Mouse (Mus musculus) mature B cell (primary cell): ENCODE data around the gene Arhgap6.

Experiments used
- in situ Hi-C: fragments of 300-500 bp; cut with MboI; formaldehyde crosslinking; loops from 2 replicates; pipeline ENCODE4 v1.14.3; 2019

Arhgap6 gene

GRCm38 (mm10) chrX:168977776-168978175, 182.9 kb downstream of the Arhgap6 start:
- in situ Hi-C loops, result no loop called here

- in situ Hi-C loops, result no loop called here
Measured at GRCm38 (mm10) chrX:168980370-168980769, 185.5 kb downstream of the Arhgap6 start.

GRCm38 (mm10) chrX:169007066-169007465, 212.2 kb downstream of the Arhgap6 start:
- in situ Hi-C loops, result no loop called here

- in situ Hi-C loops, result no loop called here
Measured at GRCm38 (mm10) chrX:169012701-169013100, 217.8 kb downstream of the Arhgap6 start.

GRCm38 (mm10) chrX:169034390-169034789, 239.5 kb downstream of the Arhgap6 start:
- in situ Hi-C loops, result loop anchor here (25.0 kb wide), 1 partner anchor 372 kb away; the partner anchor contains the start of gene Msl3

- in situ Hi-C loops, result loop anchor here (25.0 kb wide), 1 partner anchor 374 kb away; the partner anchor contains the start of gene Msl3
Measured at GRCm38 (mm10) chrX:169036403-169037296, 241.8 kb downstream of the Arhgap6 start.

GRCm38 (mm10) chrX:169037401-169037800, 242.5 kb downstream of the Arhgap6 start:
- in situ Hi-C loops, result loop anchor here (25.0 kb wide), 1 partner anchor 375 kb away; the partner anchor contains the start of gene Msl3

- in situ Hi-C loops, result loop anchor here (25.0 kb wide), 1 partner anchor 382 kb away; the partner anchor contains the start of gene Msl3
Measured at GRCm38 (mm10) chrX:169043872-169044271, 249.0 kb downstream of the Arhgap6 start.

- in situ Hi-C loops, result loop anchor here (25.0 kb wide), 1 partner anchor 385 kb away; the partner anchor contains the start of gene Msl3
Measured at GRCm38 (mm10) chrX:169047595-169047994, 252.7 kb downstream of the Arhgap6 start.

- in situ Hi-C loops, result loop anchor here (25.0 kb wide), 1 partner anchor 387 kb away; the partner anchor contains the start of gene Msl3
Measured at GRCm38 (mm10) chrX:169049550-169049949, 254.7 kb downstream of the Arhgap6 start.

GRCm38 (mm10) chrX:169053907-169054476, 259.1 kb downstream of the Arhgap6 start:
- in situ Hi-C loops, result no loop called here

- in situ Hi-C loops, result no loop called here
Measured at GRCm38 (mm10) chrX:169062555-169062954, 267.7 kb downstream of the Arhgap6 start.

GRCm38 (mm10) chrX:169065298-169065697, 270.4 kb downstream of the Arhgap6 start:
- in situ Hi-C loops, result no loop called here

GRCm38 (mm10) chrX:169065922-169066321, 271.0 kb downstream of the Arhgap6 start:
- in situ Hi-C loops, result no loop called here

GRCm38 (mm10) chrX:169075020-169075419, 280.1 kb downstream of the Arhgap6 start:
- in situ Hi-C loops, result loop anchor here (25.0 kb wide), 1 partner anchor 138 kb away; no protein-coding TSS in a partner anchor

- in situ Hi-C loops, result loop anchor here (25.0 kb wide), 1 partner anchor 144 kb away; no protein-coding TSS in a partner anchor
Measured at GRCm38 (mm10) chrX:169081609-169082008, 286.7 kb downstream of the Arhgap6 start.

GRCm38 (mm10) chrX:169085871-169086270, 291.0 kb downstream of the Arhgap6 start:
- in situ Hi-C loops, result loop anchor here (25.0 kb wide), 1 partner anchor 149 kb away; no protein-coding TSS in a partner anchor

- in situ Hi-C loops, result loop anchor here (25.0 kb wide), 1 partner anchor 152 kb away; no protein-coding TSS in a partner anchor
Measured at GRCm38 (mm10) chrX:169089221-169089620, 294.3 kb downstream of the Arhgap6 start.

- in situ Hi-C loops, result loop anchor here (25.0 kb wide), 1 partner anchor 157 kb away; no protein-coding TSS in a partner anchor
Measured at GRCm38 (mm10) chrX:169094601-169095000, 299.7 kb downstream of the Arhgap6 start.

- in situ Hi-C loops, result loop anchor here (25.0 kb wide), 1 partner anchor 158 kb away; no protein-coding TSS in a partner anchor
Measured at GRCm38 (mm10) chrX:169095584-169095983, 300.7 kb downstream of the Arhgap6 start.

GRCm38 (mm10) chrX:169102665-169103064, 307.8 kb downstream of the Arhgap6 start:
- in situ Hi-C loops, result no loop called here

- in situ Hi-C loops, result no loop called here
Measured at GRCm38 (mm10) chrX:169106048-169106622, 311.2 kb downstream of the Arhgap6 start.
